In genomic region chr11:98787229-98787628, GRCm38 (mm10) we compare ENCODE assay signal across 9 mouse cellular contexts. TPM values are rescaled to one million over a fixed set of nuclear protein-coding genes. Genes with fewer than 3 reads are reported as not detected.
A peak's percentile ranks its signal among the peaks of the same experiment; 100 is the strongest.
DNase-seq lines count a peak whose midpoint lies in the region; ATAC-seq and TF ChIP-seq lines count a peak whose summit lies in the region.
"Had no signal": no experiment of that assay in that cellular context is flagged by ENCODE, and none has a peak within 500 bp of the region (broad histone marks: within the 10 kb centered on the region; RNA-seq: fewer than 3 reads in every experiment).

No protein-coding gene starts in this region.

- H3K4me1 ChIP-seq in hindbrain, embryonic 13.5 days (replicated peaks), result peaks cover 65% of the 10 kb centered on the region
- H3K4me1 ChIP-seq in hindbrain, embryonic 12.5 days, result peaks cover 57% of the 10 kb centered on the region
- H3K4me1 ChIP-seq in MEL (ENCODE audit: control insufficient read depth in 1 of 2, insufficient read depth in 2 of 2, low read length in 2 of 2), result peaks cover 21 to 49% of the 10 kb centered on the region in 2 experiments
- H3K4me1 ChIP-seq in forebrain, embryonic 13.5 days, result peaks cover 71% of the 10 kb centered on the region
- H3K4me1 ChIP-seq in liver, embryonic 13.5 days (replicated peaks), result peaks cover 95% of the 10 kb centered on the region

- TF ChIP-seq EP300 in MEL (IDR thresholded peaks at IDR 0.05; ENCODE audit: low read depth in 1 of 2, low read length in 2 of 2), result no peak

- no peaks in the 10 kb centered on the region for H3K36me3 ChIP-seq in hindbrain, embryonic 13.5 days
- no peaks in the 10 kb centered on the region for H3K36me3 ChIP-seq in hindbrain, embryonic 12.5 days
- peaks cover 0 to 46% of the 10 kb centered on the region in 2 experiments; a peak in 2 of 4 replicates for H3K36me3 ChIP-seq in MEL (ENCODE audit: control insufficient read depth in 1 of 2, insufficient read depth in 2 of 2, low read length in 2 of 2)
- no peaks in the 10 kb centered on the region for H3K36me3 ChIP-seq in forebrain, embryonic 13.5 days (ENCODE audit: poor library complexity, severe bottlenecking)
- H3K36me3 ChIP-seq in liver, embryonic 13.5 days, result no peaks in the 10 kb centered on the region

- DNase-seq in MEL (ENCODE audit: low read depth, low spot score), result no peak
- no peak for DNase-seq in liver, embryonic 13.5 days
- no peak for DNase-seq in ovary, postnatal 10 days (ENCODE audit: low spot score)
- DNase-seq in right cerebral cortex, postnatal 10 days (ENCODE audit: low spot score in 2 of 2), result no peak
- DNase-seq in embryo, embryonic 10.5 days (ENCODE audit: low spot score), result no peak

- TF ChIP-seq CTCF in MEL (IDR thresholded peaks at IDR 0.05 in 2 of 3, conservative IDR thresholded peaks at IDR 0.05 in 1 of 3; ENCODE audit: control insufficient read depth in 1 of 3, insufficient read depth in 1 of 3, low read depth in 2 of 3, low read length in 3 of 3, poor library complexity in 1 of 3, severe bottlenecking in 1 of 3), result no peak

- no peak for TF ChIP-seq POLR2A in MEL (IDR thresholded peaks at IDR 0.05; ENCODE audit: control insufficient read depth in 1 of 2, insufficient read depth in 1 of 2, low read depth in 1 of 2, low read length in 2 of 2, poor library complexity in 1 of 2)

- peak overlapping the region; percentile 35; the same call in 1 of the 2 replicates for H3K27ac ChIP-seq in hindbrain, embryonic 13.5 days
- H3K27ac ChIP-seq in hindbrain, embryonic 12.5 days, result no peak overlapping the region
- H3K27ac ChIP-seq in MEL (ENCODE audit: control insufficient read depth, low read depth, low read length), result no peak overlapping the region
- H3K27ac ChIP-seq in forebrain, embryonic 13.5 days, result 0 out of 2 replicates have a peak overlapping the region, but pooled peaks have one; percentile 72
- H3K27ac ChIP-seq in liver, embryonic 13.5 days, result peak overlapping the region; percentile 65

- H3K27me3 ChIP-seq in hindbrain, embryonic 13.5 days, result no peaks in the 10 kb centered on the region
- H3K27me3 ChIP-seq in hindbrain, embryonic 12.5 days, result no peaks in the 10 kb centered on the region
- H3K27me3 ChIP-seq in MEL (ENCODE audit: control insufficient read depth in 1 of 2, insufficient read depth in 2 of 2, low read length in 2 of 2), result no peaks in the 10 kb centered on the region
- H3K27me3 ChIP-seq in forebrain, embryonic 13.5 days, result no peaks in the 10 kb centered on the region
- H3K27me3 ChIP-seq in liver, embryonic 13.5 days, result 0 out of 2 replicates have a peak, but pooled peaks cover 3% of the 10 kb centered on the region

- H3K79me2 ChIP-seq in MEL (ENCODE audit: control insufficient read depth, insufficient read depth, low read length, poor library complexity), result peaks cover 5% of the 10 kb centered on the region; the same call in 1 of the 2 replicates

- no peak overlapping the region for H3K4me3 ChIP-seq in hindbrain, embryonic 13.5 days
- no peak overlapping the region for H3K4me3 ChIP-seq in hindbrain, embryonic 12.5 days
- no peak overlapping the region for H3K4me3 ChIP-seq in MEL (ENCODE audit: control insufficient read depth in 1 of 2, insufficient read depth in 1 of 2, low read depth in 2 of 2, low read length in 2 of 2)
- H3K4me3 ChIP-seq in forebrain, embryonic 13.5 days, result no peak overlapping the region
- H3K4me3 ChIP-seq in liver, embryonic 13.5 days (replicated peaks), result no peak overlapping the region

- no peak for TF ChIP-seq RAD21 in MEL (IDR thresholded peaks at IDR 0.05; ENCODE audit: low read depth, low read length)

- H3K9ac ChIP-seq in hindbrain, embryonic 13.5 days, result no peak overlapping the region
- H3K9ac ChIP-seq in hindbrain, embryonic 12.5 days, result no peak overlapping the region
- H3K9ac ChIP-seq in MEL (ENCODE audit: control insufficient read depth, low read depth, low read length, poor library complexity, severe bottlenecking), result no peak overlapping the region
- H3K9ac ChIP-seq in forebrain, embryonic 13.5 days, result no peak overlapping the region
- H3K9ac ChIP-seq in liver, embryonic 13.5 days, result no peak overlapping the region

- 40% methylated on average over 7 of the region's 7 CpGs for WGBS in hindbrain, embryonic 13.5 days
- 36% methylated on average over 7 of the region's 7 CpGs for WGBS in hindbrain, embryonic 12.5 days
- 35% methylated on average over 7 of the region's 7 CpGs for WGBS in forebrain, embryonic 13.5 days
- 31% methylated on average over 7 of the region's 7 CpGs for WGBS in liver, embryonic 13.5 days (ENCODE audit: insufficient replicate concordance)

- H3K9me3 ChIP-seq in hindbrain, embryonic 13.5 days, result no peaks in the 10 kb centered on the region
- H3K9me3 ChIP-seq in hindbrain, embryonic 12.5 days (replicated peaks), result no peaks in the 10 kb centered on the region
- no peaks in the 10 kb centered on the region for H3K9me3 ChIP-seq in MEL (replicated peaks; ENCODE audit: insufficient read depth, low read length)
- no peaks in the 10 kb centered on the region for H3K9me3 ChIP-seq in forebrain, embryonic 13.5 days (replicated peaks)
- H3K9me3 ChIP-seq in liver, embryonic 13.5 days (replicated peaks), result no peaks in the 10 kb centered on the region

- no peak for ATAC-seq in hindbrain, embryonic 13.5 days (ENCODE audit: low FRiP score)
- ATAC-seq in hindbrain, embryonic 12.5 days (ENCODE audit: low FRiP score), result no peak
- ATAC-seq in forebrain, embryonic 13.5 days, result no peak
- ATAC-seq in liver, embryonic 13.5 days (ENCODE audit: low read depth), result no peak

- no peak overlapping the region for H3K4me2 ChIP-seq in hindbrain, embryonic 13.5 days
- H3K4me2 ChIP-seq in hindbrain, embryonic 12.5 days (replicated peaks), result no peak overlapping the region
- peak overlapping the region; percentile 44 for H3K4me2 ChIP-seq in forebrain, embryonic 13.5 days
- no peak overlapping the region; the same call in 1 of the 2 replicates for H3K4me2 ChIP-seq in liver, embryonic 13.5 days

TF ChIP-seq in MEL, 35 proteins besides CTCF, POLR2A, EP300 and RAD21:
- peak; percentile 57 for TF ChIP-seq ZNF384 (IDR thresholded peaks at IDR 0.05; ENCODE audit: low read depth, low read length)
- no peak for TF ChIP-seq RCOR1 (IDR thresholded peaks at IDR 0.05; ENCODE audit: low read depth, low read length)

RNA-seq across cellular contexts. Expression of gene Msl1, which starts 8.1 kb away (rescaled TPM):
- 31.5 and 33.0 TPM in 2 replicates for polyA plus RNA-seq in hindbrain, embryonic 13.5 days (2015; fragmentation: Nextera tagmentation; extraction: Ambion mirVana)
- 38.8 and 40.4 TPM in 2 replicates for polyA plus RNA-seq in hindbrain, embryonic 12.5 days (2016; fragmentation: Nextera tagmentation; extraction: Ambion mirVana)
- 35.0 and 37.1 TPM in 2 replicates for total RNA-seq in MEL (2012; rRNA removed)
- polyA plus RNA-seq in MEL (2012; ENCODE audit: insufficient read depth in 1 of 2, insufficient read length in 2 of 2, low read depth in 1 of 2, low replicate concordance in 2 of 2, missing spikeins in 1 of 2), result 10 to 100 TPM in 1 of 2 experiments, not detected in 1; 49.4 TPM
- 31.3 and 32.9 TPM in 2 replicates for polyA plus RNA-seq in forebrain, embryonic 13.5 days (2015; fragmentation: Nextera tagmentation; extraction: Ambion mirVana)
- polyA plus RNA-seq in liver, embryonic 13.5 days (2015; fragmentation: Nextera tagmentation; extraction: Ambion mirVana), result 6.8 and 6.9 TPM in 2 replicates

RNA-seq across cellular contexts. Expression of gene Nr1d1, which starts 12.1 kb away (rescaled TPM):
- 1.9 and 2.4 TPM in 2 replicates for polyA plus RNA-seq in hindbrain, embryonic 13.5 days (2015; fragmentation: Nextera tagmentation; extraction: Ambion mirVana)
- polyA plus RNA-seq in hindbrain, embryonic 12.5 days (2016; fragmentation: Nextera tagmentation; extraction: Ambion mirVana), result 1.2 and 1.3 TPM in 2 replicates
- 1.9 and 2.0 TPM in 2 replicates for total RNA-seq in MEL (2012; rRNA removed)
- polyA plus RNA-seq in MEL (2012; ENCODE audit: insufficient read depth in 1 of 2, insufficient read length in 2 of 2, low read depth in 1 of 2, low replicate concordance in 2 of 2, missing spikeins in 1 of 2), result 1 to 10 TPM in 1 of 2 experiments, not detected in 1; 5.6 TPM
- polyA plus RNA-seq in forebrain, embryonic 13.5 days (2015; fragmentation: Nextera tagmentation; extraction: Ambion mirVana), result 2.1 and 2.3 TPM in 2 replicates
- 0.59 and 1.0 TPM in 2 replicates for polyA plus RNA-seq in liver, embryonic 13.5 days (2015; fragmentation: Nextera tagmentation; extraction: Ambion mirVana)

RNA-seq across cellular contexts. Expression of gene Casc3, which starts 17.5 kb away (rescaled TPM):
- 48.7 and 50.2 TPM in 2 replicates for polyA plus RNA-seq in hindbrain, embryonic 13.5 days (2015; fragmentation: Nextera tagmentation; extraction: Ambion mirVana)
- 62.5 and 66.5 TPM in 2 replicates for polyA plus RNA-seq in hindbrain, embryonic 12.5 days (2016; fragmentation: Nextera tagmentation; extraction: Ambion mirVana)
- total RNA-seq in MEL (2012; rRNA removed), result 18.2 and 20.9 TPM in 2 replicates
- 10 to 100 TPM; 58.6 to 61.0 TPM for polyA plus RNA-seq in MEL (2012; ENCODE audit: insufficient read depth in 1 of 2, insufficient read length in 2 of 2, low read depth in 1 of 2, low replicate concordance in 2 of 2, missing spikeins in 1 of 2)
- polyA plus RNA-seq in forebrain, embryonic 13.5 days (2015; fragmentation: Nextera tagmentation; extraction: Ambion mirVana), result 46.4 and 51.1 TPM in 2 replicates
- 13.3 and 16.1 TPM in 2 replicates for polyA plus RNA-seq in liver, embryonic 13.5 days (2015; fragmentation: Nextera tagmentation; extraction: Ambion mirVana)

RNA-seq across cellular contexts. Expression of gene Thra, which starts 46.8 kb away (rescaled TPM):
- 117 and 122 TPM in 2 replicates for polyA plus RNA-seq in hindbrain, embryonic 13.5 days (2015; fragmentation: Nextera tagmentation; extraction: Ambion mirVana)
- 67.2 and 68.4 TPM in 2 replicates for polyA plus RNA-seq in hindbrain, embryonic 12.5 days (2016; fragmentation: Nextera tagmentation; extraction: Ambion mirVana)
- total RNA-seq in MEL (2012; rRNA removed), result 22.0 and 29.6 TPM in 2 replicates
- polyA plus RNA-seq in MEL (2012; ENCODE audit: insufficient read depth in 1 of 2, insufficient read length in 2 of 2, low read depth in 1 of 2, low replicate concordance in 2 of 2, missing spikeins in 1 of 2), result 10 to 100 TPM in 1 of 2 experiments, not detected in 1; 50.9 TPM
- 93.5 and 95.2 TPM in 2 replicates for polyA plus RNA-seq in forebrain, embryonic 13.5 days (2015; fragmentation: Nextera tagmentation; extraction: Ambion mirVana)
- 8.8 and 9.8 TPM in 2 replicates for polyA plus RNA-seq in liver, embryonic 13.5 days (2015; fragmentation: Nextera tagmentation; extraction: Ambion mirVana)

RNA-seq across cellular contexts. Expression of gene Rapgefl1, which starts 49.4 kb away (rescaled TPM):
- 6.2 and 7.0 TPM in 2 replicates for polyA plus RNA-seq in hindbrain, embryonic 13.5 days (2015; fragmentation: Nextera tagmentation; extraction: Ambion mirVana)
- 3.1 and 4.1 TPM in 2 replicates for polyA plus RNA-seq in hindbrain, embryonic 12.5 days (2016; fragmentation: Nextera tagmentation; extraction: Ambion mirVana)
- 0.46 and 0.58 TPM in 2 replicates for total RNA-seq in MEL (2012; rRNA removed)
- polyA plus RNA-seq in MEL (2012; ENCODE audit: insufficient read depth in 1 of 2, insufficient read length in 2 of 2, low read depth in 1 of 2, low replicate concordance in 2 of 2, missing spikeins in 1 of 2), result 1 to 10 TPM in 1 of 2 experiments, not detected in 1; 1.4 TPM
- 2.4 and 3.0 TPM in 2 replicates for polyA plus RNA-seq in forebrain, embryonic 13.5 days (2015; fragmentation: Nextera tagmentation; extraction: Ambion mirVana)
- 0.20 and 0.23 TPM in 2 replicates for polyA plus RNA-seq in liver, embryonic 13.5 days (2015; fragmentation: Nextera tagmentation; extraction: Ambion mirVana)
- total RNA-seq: monocyte, adult 5-6 weeks had no signal

Comparison
In these comparisons a context has a peak if more than half of its experiments do, and no peak if none do; other contexts are left out.
1. H3K27ac ChIP-seq: peak in hindbrain, embryonic 13.5 days (single experiment), forebrain, embryonic 13.5 days (single experiment) and liver, embryonic 13.5 days (single experiment); none in hindbrain, embryonic 12.5 days (single experiment) and MEL (single experiment).